ENCODE assay signal across 19 mouse cellular contexts in the genomic region with DNA sequence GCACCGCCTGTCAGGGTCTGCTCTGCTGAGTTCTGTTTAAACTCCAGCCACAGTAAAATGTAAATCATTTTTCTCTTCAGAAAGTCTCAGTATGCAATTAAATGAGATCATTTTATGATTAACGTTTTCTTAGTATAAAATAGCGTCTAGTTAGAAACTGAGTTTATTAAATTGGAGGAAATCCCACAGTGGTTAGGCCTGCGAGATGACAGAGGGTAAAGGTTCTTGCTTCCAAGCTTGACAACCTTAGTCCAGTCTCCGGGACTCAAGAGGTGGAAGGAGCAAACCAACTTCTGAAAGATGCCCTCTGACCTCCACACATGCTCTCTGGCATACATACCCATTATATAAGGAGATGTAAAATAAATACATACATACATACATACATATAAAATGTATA. TPM values are rescaled to one million over a fixed set of nuclear protein-coding genes. Genes with fewer than 3 reads are reported as not detected.
DNase-seq lines count a peak whose midpoint lies in the region; ATAC-seq and TF ChIP-seq lines count a peak whose summit lies in the region.
"Had no signal": no experiment of that assay in that cellular context is flagged by ENCODE, and none has a peak within 500 bp of the region (broad histone marks: within the 10 kb centered on the region; RNA-seq: fewer than 3 reads in every experiment).

No protein-coding gene starts in this region.

- H3K4me3 ChIP-seq in kidney, embryonic 14.5 days (ENCODE audit: low read length), result no peak overlapping the region
- peak overlapping the region; percentile 80 for H3K4me3 ChIP-seq in cortical plate, adult 2 months (ENCODE audit: insufficient read depth, low read length)
- H3K4me3 ChIP-seq: embryonic facial prominence, embryonic 10.5 days; embryonic facial prominence, embryonic 12.5 days; forebrain, embryonic 13.5 days; forebrain, embryonic 15.5 days had no signal

- no peaks in the 10 kb centered on the region for H3K9me3 ChIP-seq in kidney, embryonic 14.5 days (ENCODE audit: control insufficient read depth, low read length)
- H3K9me3 ChIP-seq: embryonic facial prominence, embryonic 10.5 days; embryonic facial prominence, embryonic 12.5 days; forebrain, embryonic 13.5 days; forebrain, embryonic 15.5 days had no signal

- no peak for ATAC-seq in kidney, embryonic 14.5 days (ENCODE audit: low FRiP score, low TSS enrichment)
- ATAC-seq: forebrain, embryonic 13.5 days; forebrain, embryonic 15.5 days had no signal

- TF ChIP-seq CTCF in cortical plate, adult 2 months (IDR thresholded peaks at IDR 0.05; ENCODE audit: extremely low read depth, insufficient read depth, low read length), result no peak

- no peaks in the 10 kb centered on the region for H3K27me3 ChIP-seq in kidney, embryonic 14.5 days (ENCODE audit: control insufficient read depth, insufficient read depth, low read length)
- H3K27me3 ChIP-seq: embryonic facial prominence, embryonic 12.5 days; forebrain, embryonic 13.5 days; forebrain, embryonic 15.5 days had no signal

- H3K9ac ChIP-seq in kidney, embryonic 14.5 days (ENCODE audit: low read depth, low read length), result no peak overlapping the region
- H3K9ac ChIP-seq: embryonic facial prominence, embryonic 12.5 days; forebrain, embryonic 13.5 days; forebrain, embryonic 15.5 days had no signal

- no peaks in the 10 kb centered on the region for H3K4me1 ChIP-seq in kidney, embryonic 14.5 days (ENCODE audit: control insufficient read depth, insufficient read depth, low read length)
- H3K4me1 ChIP-seq in cortical plate, adult 2 months (ENCODE audit: control insufficient read depth, insufficient read depth, low read length), result peaks cover 2% of the 10 kb centered on the region; the same call in 1 of the 2 replicates
- H3K4me1 ChIP-seq: embryonic facial prominence, embryonic 10.5 days; embryonic facial prominence, embryonic 12.5 days; forebrain, embryonic 13.5 days; forebrain, embryonic 15.5 days had no signal

- peaks cover 36% of the 10 kb centered on the region for H3K36me3 ChIP-seq in kidney, embryonic 14.5 days (ENCODE audit: control insufficient read depth, insufficient read depth, low read length)

- H3K4me2 ChIP-seq in kidney, embryonic 14.5 days (replicated peaks; ENCODE audit: low read depth, low read length), result no peak overlapping the region
- H3K4me2 ChIP-seq: embryonic facial prominence, embryonic 12.5 days; forebrain, embryonic 13.5 days; forebrain, embryonic 15.5 days had no signal

- no peak overlapping the region for H3K27ac ChIP-seq in kidney, embryonic 14.5 days (ENCODE audit: low read depth, low read length)
- no peak overlapping the region for H3K27ac ChIP-seq in cortical plate, adult 2 months (ENCODE audit: insufficient read depth, low read length)
- H3K27ac ChIP-seq: embryonic facial prominence, embryonic 10.5 days; embryonic facial prominence, embryonic 12.5 days; forebrain, embryonic 13.5 days; forebrain, embryonic 15.5 days had no signal

- WGBS in kidney, embryonic 14.5 days, result 87% methylated on average over 5 of the region's 5 CpGs

- DNase-seq in kidney, adult 11 months, result peak; percentile 18
- DNase-seq in kidney, adult 9 months, result peak; percentile 66
- no peak for DNase-seq in kidney, postnatal 25 days
- no peak for DNase-seq in urinary bladder, postnatal 4 days (ENCODE audit: low spot score in 2 of 2)
- DNase-seq: adrenal gland, adult 2 months; adrenal gland, postnatal 10 days; adrenal gland, postnatal 25 days; cerebellum, adult 11 months; cerebellum, adult 18-20 months; cerebellum, adult 8-10 months; cerebellum, adult 9-11 months; cerebellum, postnatal 14 days; cerebellum, postnatal 36 days had no signal

- no peak for TF ChIP-seq POLR2A in cortical plate, adult 2 months (IDR thresholded peaks at IDR 0.05; ENCODE audit: extremely low read depth, insufficient read depth, low read length)

RNA-seq across cellular contexts. Expression of a gene that starts 15.8 kb away (rescaled TPM):
- polyA plus RNA-seq in kidney, embryonic 14.5 days (2014; fragmentation: Nextera tagmentation; extraction: Ambion mirVana), result 11.2 and 23.5 TPM in 2 replicates
- 115 and 116 TPM in 2 replicates for polyA plus RNA-seq in cortical plate, adult 2 months (2012; rRNA removed)

RNA-seq across cellular contexts. Expression of a gene that starts 17.6 kb away (rescaled TPM):
- polyA plus RNA-seq in kidney, embryonic 14.5 days (2014; fragmentation: Nextera tagmentation; extraction: Ambion mirVana), result 274 and 341 TPM in 2 replicates
- polyA plus RNA-seq in cortical plate, adult 2 months (2012; rRNA removed), result 390 and 417 TPM in 2 replicates

Comparison
In these comparisons a context has a peak if more than half of its experiments do, and no peak if none do; other contexts are left out.
1. DNase-seq: peak in kidney, adult 11 months (single experiment) and kidney, adult 9 months (single experiment); none in kidney, postnatal 25 days (0 of 2) and urinary bladder, postnatal 4 days (0 of 2).